Mouse (Mus musculus) cerebellum, adult (tissue): ENCODE measurements around the gene Bap1.
A peak's percentile ranks its signal among the peaks of the same experiment; 100 is the strongest.

Experiments
- ATAC-seq: cut with Nextera tagmentation; 2 replicates; pipeline ENCODE4 v1.9.2; 2017; ENCODE audit warnings: mild to moderate bottlenecking, moderate library complexity, mixed read lengths; ENCODE audit not compliant: insufficient number of reproducible peaks, low FRiP score, low TSS enrichment

Bap1 gene

GRCm38 (mm10) chr14:31233070-31233995, 17.9 kb upstream of the Bap1 start:
- ATAC-seq: peak; percentile 26; the same call in 1 of the 2 replicates

DNA sequence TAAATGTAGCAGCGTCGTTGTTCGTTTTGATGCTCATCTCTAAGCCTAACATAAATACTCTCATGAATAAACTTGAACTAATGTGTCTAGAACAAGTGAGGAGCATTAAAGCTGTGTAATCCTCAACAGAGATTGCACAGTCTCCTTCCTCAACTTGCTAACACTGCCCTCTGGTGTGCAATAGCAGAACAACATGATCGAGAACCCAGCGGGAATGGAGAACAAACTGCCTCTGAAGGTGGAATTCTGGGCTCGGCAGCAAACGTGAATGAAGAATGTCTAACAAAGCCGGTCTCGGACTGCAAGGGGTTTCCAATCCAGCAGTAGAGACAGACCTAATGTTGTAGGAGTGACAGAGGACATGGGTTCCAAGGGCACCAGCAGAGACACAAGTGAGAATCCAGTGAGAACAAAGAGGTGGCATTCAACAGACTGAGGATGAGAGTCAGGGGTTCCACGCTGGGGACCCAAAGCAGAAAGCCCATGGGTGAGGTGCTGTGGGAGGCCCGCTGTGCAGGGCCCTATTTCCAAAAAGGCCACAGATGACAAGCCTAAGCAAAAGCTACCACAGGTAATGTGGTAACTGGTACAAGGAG, 17.2 kb upstream of the Bap1 start:
- peak; percentile 60; the same call in 1 of the 2 replicates for ATAC-seq

DNA sequence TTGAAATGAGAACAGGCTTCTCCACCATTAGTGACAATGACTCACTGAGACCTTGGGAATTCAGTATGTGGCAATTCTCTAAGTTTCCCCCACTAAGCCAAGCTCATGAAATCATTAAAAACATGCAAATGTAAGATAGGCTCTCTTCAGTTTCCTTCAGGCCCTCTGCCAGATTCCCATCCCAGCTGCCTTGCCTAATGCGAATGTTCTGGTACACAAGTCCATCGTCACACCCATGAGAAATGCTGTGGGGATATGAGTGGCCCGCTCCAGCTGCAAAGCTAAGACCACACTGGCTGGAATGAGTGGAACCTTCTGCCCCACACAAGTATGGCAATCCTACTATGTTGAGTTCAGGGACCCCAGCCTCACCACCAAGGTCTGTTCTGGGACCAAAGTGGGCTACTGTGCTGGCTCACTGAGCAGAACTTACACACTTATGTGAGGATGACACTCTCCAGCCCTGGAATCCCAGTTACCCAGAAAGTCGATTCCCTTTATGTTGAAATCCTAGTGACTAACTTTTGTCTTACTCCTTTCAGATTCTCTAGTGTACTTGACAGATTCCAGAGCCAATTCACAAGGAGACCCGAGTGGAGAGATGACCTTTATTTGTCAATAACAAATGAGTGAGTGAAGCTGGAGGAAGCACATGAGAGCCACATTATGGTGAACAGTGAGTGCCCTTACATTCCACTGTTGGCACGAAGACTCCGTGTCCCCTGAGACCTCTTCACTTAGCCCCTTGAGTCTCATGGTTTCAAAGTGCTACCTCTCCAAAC, 14.0 kb upstream of the Bap1 start:
- no peak for ATAC-seq

DNA sequence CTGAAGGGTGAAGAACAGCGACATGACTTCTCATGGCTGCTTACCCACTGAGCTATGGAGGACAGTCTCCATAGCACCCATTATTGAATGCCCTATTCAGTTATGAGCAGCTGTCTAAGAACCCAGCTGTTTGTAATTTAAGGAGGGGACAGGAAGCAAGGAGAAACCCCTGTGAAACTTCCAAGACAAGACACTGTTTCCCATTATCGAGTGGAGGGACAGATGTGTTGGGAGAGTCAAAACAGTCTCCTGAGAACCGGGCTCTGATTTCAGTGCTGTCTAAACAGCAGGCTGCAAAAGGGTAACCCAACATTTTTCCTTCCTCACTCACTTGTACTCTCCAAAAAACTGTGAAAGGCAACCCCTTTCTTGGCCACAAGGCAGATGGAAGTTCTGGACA, 10.7 kb upstream of the Bap1 start:
- ATAC-seq: no peak

DNA sequence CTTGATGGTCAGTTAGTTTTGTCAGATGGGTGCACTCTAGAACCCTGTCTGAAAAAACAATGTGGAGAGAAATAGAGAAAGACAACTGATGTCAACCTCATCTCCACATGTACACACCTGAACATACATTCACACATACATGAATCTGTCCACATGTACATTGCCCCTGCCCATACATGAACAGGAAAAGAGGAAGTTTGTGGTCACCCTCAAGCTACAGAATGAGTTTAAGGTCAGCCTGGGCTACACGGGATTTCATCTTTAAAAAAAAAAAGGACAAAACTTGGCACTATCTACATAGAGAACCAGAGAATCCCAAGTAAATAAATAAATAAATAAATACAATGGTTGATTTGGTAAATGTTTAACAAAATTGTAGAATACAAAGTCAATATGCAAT, 6.5 kb upstream of the Bap1 start:
- no peak for ATAC-seq

GRCm38 (mm10) chr14:31245946-31246345, 5.3 kb upstream of the Bap1 start:
- ATAC-seq: no peak

GRCm38 (mm10) chr14:31248396-31248795, 2.9 kb upstream of the Bap1 start:
- ATAC-seq: no peak

DNA sequence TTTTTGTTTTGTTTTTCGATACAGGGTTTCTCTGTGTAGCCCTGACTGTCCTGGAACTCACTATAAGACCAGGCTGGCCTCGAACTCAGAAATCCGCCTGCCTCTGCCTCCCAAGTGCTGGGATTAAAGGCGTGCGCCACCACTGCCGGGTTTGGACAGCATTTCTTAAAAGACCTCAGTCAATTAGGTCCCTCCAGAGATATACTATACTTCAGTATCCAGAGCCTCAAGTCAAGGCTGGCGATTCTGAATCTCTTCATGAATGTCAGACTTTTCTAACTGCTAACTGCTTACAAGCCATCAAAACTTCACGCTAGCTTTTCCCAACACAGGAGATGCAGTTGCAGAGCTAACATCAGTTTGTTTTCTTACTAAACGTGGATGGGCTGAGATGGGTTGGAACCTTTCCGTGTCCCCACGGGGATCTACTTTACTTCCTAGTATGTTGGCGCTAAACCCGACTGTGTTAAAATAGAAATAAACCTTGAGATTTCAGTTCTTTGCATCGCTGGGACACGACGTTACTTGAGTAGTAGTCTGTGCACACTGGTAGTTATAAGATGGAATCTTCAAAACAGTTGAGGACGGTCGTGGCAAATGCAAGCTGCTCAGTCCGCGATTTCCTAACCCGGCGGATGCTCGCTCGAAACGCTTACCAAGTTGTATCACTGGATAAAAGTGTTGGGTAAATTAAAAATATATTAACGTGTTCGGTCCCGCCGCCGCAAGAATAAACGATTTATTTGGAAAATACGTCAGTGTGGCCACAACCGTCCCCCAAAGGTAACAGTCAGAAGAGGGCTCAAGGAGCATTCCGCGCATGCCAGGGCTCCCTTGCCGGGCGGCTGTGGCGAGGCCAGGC, 797 bp upstream of the Bap1 start:
- peak; percentile 81 for ATAC-seq

- ATAC-seq: peak; percentile 20
These were observed 376 bp downstream of the Bap1 start for GRCm38 (mm10) chr14:31251626-31252025.

DNA sequence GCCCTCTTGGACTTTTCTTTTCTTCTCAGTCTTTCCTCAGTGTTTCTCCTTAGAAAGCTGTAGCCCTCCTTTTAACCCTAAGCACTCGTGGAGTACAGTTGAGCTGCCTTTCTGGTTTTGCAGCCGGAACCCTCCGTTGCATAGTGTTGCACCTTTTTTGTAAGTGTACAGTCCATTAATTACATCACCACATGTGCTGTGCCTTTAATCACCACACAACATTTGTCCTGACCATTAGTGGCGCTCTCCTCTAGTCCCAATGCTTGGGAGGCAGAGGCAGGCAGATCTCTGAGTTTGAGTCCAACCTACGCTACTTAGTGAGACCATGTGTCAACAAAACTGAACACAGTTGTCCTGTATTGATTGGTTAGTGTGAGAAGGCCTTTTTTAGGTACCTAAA, 841 bp downstream of the Bap1 start:
- ATAC-seq: no peak

DNA sequence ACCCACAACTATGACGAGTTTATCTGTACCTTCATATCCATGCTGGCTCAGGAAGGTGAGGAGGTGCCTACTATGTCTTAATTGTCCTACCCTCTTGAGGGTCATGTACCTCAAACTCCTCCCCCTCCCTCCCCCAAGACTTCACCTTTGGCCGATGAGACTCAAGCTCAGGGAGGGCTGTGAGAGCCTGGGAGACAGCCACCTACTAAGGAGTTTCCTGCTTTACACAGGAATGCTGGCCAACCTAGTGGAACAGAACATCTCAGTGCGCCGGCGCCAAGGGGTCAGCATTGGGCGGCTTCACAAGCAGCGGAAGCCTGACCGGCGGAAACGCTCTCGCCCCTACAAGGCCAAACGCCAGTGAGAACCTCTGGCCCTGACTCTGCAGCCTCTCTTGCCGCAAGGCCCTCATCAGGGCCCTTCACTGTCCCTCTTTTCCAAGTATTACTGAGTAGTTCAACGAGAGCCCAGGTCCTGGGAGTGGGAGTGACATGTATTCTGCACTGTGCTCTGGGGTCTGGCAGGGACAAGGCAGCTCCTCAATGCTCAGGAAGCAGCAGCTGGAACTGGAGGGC, 7.3 kb downstream of the Bap1 start:
- no peak for ATAC-seq

DNA sequence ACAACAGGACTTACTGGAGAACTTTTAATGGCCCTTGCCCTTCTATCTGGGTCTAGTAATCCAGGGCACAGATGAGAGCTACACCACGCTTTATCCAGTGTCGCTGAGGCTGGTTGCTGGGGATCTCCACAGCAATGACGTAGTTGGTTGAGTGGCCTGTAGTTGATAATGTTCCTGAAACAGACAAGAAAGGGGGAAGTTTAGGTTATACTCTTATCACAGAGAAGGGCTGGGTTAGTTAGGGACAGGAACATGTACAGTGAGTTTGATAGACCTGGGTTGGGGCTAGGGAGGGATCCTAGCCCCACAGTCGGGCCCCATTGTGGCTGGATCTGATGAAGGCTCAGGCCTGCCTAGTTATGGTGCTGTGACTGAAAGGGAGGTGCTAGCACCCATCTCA, 9.1 kb downstream of the Bap1 start:
- no peak for ATAC-seq

GRCm38 (mm10) chr14:31260932-31261331, 9.7 kb downstream of the Bap1 start:
- no peak for ATAC-seq

GRCm38 (mm10) chr14:31267649-31268048, 16.4 kb downstream of the Bap1 start:
- no peak for ATAC-seq

DNA sequence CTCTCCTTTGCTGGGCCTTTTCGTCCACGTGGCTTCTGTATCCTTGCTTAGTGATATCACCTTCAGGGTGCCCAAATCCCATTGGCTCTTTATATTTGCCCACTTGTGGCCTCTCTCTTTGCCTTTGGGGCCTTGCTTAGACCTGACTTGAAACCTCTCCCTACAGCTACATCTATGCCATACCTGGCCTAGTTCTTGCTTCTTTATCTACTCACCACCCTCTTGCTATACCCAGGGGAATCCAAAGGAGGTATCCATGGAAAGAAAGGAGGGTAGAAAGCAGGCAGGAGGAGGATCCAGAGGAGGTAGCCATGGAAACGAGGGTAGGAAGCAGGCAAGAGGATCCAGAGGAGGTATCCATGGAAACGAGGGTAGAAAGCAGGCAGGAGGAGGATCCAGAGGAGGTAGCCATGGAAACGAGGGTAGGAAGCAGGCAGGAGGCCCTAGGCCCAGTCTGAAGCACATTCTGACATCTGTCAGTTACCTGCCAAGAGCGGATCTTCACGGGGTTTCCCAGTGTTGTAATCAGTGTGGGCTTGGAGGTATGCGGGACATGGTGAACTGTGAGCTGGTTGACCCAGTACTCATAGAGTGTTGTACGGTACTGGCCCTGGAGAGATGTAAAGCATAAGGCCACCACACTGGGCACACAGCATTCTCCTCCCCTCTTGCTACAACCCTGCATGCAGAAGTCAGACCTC, 17.2 kb downstream of the Bap1 start:
- no peak; the same call in 1 of the 2 replicates for ATAC-seq

GRCm38 (mm10) chr14:31269456-31270100, 18.3 kb downstream of the Bap1 start:
- ATAC-seq: no peak

- ATAC-seq: no peak
These were observed 19.9 kb downstream of the Bap1 start for GRCm38 (mm10) chr14:31271121-31271520.

DNA sequence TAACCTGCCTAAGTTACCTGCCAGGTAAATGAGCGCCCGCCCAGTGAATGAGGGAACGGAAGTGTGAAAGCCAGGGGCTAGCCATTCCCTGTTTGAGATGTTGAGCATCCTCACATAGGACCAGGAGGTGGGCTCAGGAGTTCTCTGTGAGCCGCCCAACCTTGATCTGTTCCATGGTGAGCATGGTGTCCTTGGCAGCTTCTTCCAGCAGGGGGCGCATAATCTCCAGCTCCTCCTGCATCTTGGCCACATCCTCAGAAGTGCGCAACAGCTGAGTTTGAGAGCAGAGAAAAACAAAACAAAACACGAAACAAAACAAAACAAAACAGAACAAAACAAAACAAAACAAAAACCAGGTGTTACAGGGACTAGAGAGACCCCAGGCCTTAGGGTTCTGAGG, 20.9 kb downstream of the Bap1 start:
- ATAC-seq: peak; percentile 67

GRCm38 (mm10) chr14:31285728-31286127, 34.5 kb downstream of the Bap1 start:
- no peak for ATAC-seq
